Mouse (Mus musculus) kidney, adult 2 months (tissue): ENCODE measurements around the gene Srpk2. TPM values are rescaled to one million over a fixed set of nuclear protein-coding genes. Genes with fewer than 3 reads are reported as not detected.
"Not testable (repeated sequence)": the region's sequence is repeated elsewhere in the genome, so short reads cannot be mapped to it uniquely, and the experiment has no call there.

Experiments
- DNase-seq: peaks from one replicate; pipeline ENCODE4 v3.0.0; 2021
- H3K27ac ChIP-seq: fragments of 200-500 bp; 2 replicates; pipeline ENCODE4 v1.5.1; 2012; ENCODE audit warnings: low read depth, low read length, control low read depth, inconsistent platforms; ENCODE audit not compliant: insufficient read depth
- H3K27me3 ChIP-seq: fragments of 200-500 bp; replicated peaks from 2 replicates; pipeline ENCODE4 v1.6.1; 2012; ENCODE audit warnings: mild to moderate bottlenecking, moderate library complexity, low read length, inconsistent platforms; ENCODE audit not compliant: control insufficient read depth, insufficient read depth
- H3K36me3 ChIP-seq: fragments of 200-500 bp; 2 replicates; pipeline ENCODE4 v1.6.1; 2012; ENCODE audit warnings: mild to moderate bottlenecking, moderate library complexity, low read length, inconsistent platforms; ENCODE audit not compliant: control insufficient read depth, insufficient read depth
- H3K4me1 ChIP-seq: fragments of 200-500 bp; 2 replicates; pipeline ENCODE4 v1.6.1; 2011; ENCODE audit warnings: low read length; ENCODE audit not compliant: control insufficient read depth, insufficient read depth
- H3K4me3 ChIP-seq: fragments of 200-500 bp; 2 replicates; pipeline ENCODE4 v1.5.1; 2011; ENCODE audit warnings: mild to moderate bottlenecking, low read depth, low read length, control low read depth; ENCODE audit not compliant: insufficient read depth
- CTCF ChIP-seq: fragments of 200-500 bp; conservative IDR thresholded peaks from 2 replicates; pipeline ENCODE4 v1.5.1; 2011; ENCODE audit warnings: low read depth, mild to moderate bottlenecking, control low read depth, low read length, moderate library complexity, mixed read lengths; ENCODE audit not compliant: insufficient read depth, insufficient read length
- POLR2A ChIP-seq: fragments of 200-500 bp; IDR thresholded peaks from one replicate; pipeline ENCODE4 v1.6.1; 2011; ENCODE audit warnings: low read depth, low read length, control low read depth
- WGBS: fragments of 180-500 bp; shearing (Covaris S2); methylation state at CpG from one replicate; pipeline ENCODE4 v1.1.7; 2018; 5-methylcytosine and 5-hydroxymethylcytosine counted together
- polyA plus RNA-seq: library from polyadenylated mRNA; depleted of rRNA; stranded (reverse); fragments of >200 nt; gene quantifications from 2 replicates; pipeline ENCODE4 v1.2.3, GENCODE M21; 2012

Srpk2 gene
- polyA plus RNA-seq, 1 experiment, result 6.6 TPM

- no peak overlapping the region for H3K4me3 ChIP-seq
- no peaks in the 10 kb centered on the region for H3K36me3 ChIP-seq
- no peak for TF ChIP-seq POLR2A
- TF ChIP-seq CTCF, result no peak
- no peak for DNase-seq
- H3K27me3 ChIP-seq, result no peaks in the 10 kb centered on the region
- no peaks in the 10 kb centered on the region for H3K4me1 ChIP-seq
- H3K27ac ChIP-seq, result no peak overlapping the region
- 95% methylated on average over 3 of the region's 3 CpGs for WGBS
Observed at GRCm38 (mm10) chr5:23651786-23652185, 32.6 kb downstream of the Srpk2 start.

- H3K4me1 ChIP-seq, result no peaks in the 10 kb centered on the region
- no peak overlapping the region for H3K4me3 ChIP-seq
- no peak for DNase-seq
- H3K36me3 ChIP-seq, result no peaks in the 10 kb centered on the region
- no peak overlapping the region for H3K27ac ChIP-seq
- no peaks in the 10 kb centered on the region for H3K27me3 ChIP-seq
- TF ChIP-seq POLR2A (no peak), CTCF (no peak)
- WGBS, result 86% methylated on average over 3 of the region's 3 CpGs
Observed at GRCm38 (mm10) chr5:23650504-23650903, 33.9 kb downstream of the Srpk2 start.

- no peak overlapping the region for H3K27ac ChIP-seq
- H3K36me3 ChIP-seq, result no peaks in the 10 kb centered on the region
- H3K27me3 ChIP-seq, result no peaks in the 10 kb centered on the region
- H3K4me3 ChIP-seq, result no peak overlapping the region
- DNase-seq, result no peak
- TF ChIP-seq POLR2A (no peak), CTCF (no peak)
- H3K4me1 ChIP-seq, result no peaks in the 10 kb centered on the region
- WGBS, result 98% methylated on average over 2 of the region's 2 CpGs
Observed at GRCm38 (mm10) chr5:23649246-23649645, 35.2 kb downstream of the Srpk2 start.

GRCm38 (mm10) chr5:23645671-23646070, 38.7 kb downstream of the Srpk2 start:
- Histone ChIP-seq H3K27ac (no peak overlapping the region), H3K27me3 (no peaks in the 10 kb centered on the region), H3K36me3 (no peaks in the 10 kb centered on the region), H3K4me3 (no peak overlapping the region), H3K4me1 (no peaks in the 10 kb centered on the region)
- no peak for TF ChIP-seq POLR2A
- no peak for TF ChIP-seq CTCF
- 80% methylated on average over 3 of the region's 3 CpGs for WGBS
- no peak for DNase-seq

GRCm38 (mm10) chr5:23639193-23639592, 45.2 kb downstream of the Srpk2 start:
- H3K27me3 ChIP-seq, H3K4me3 ChIP-seq, DNase-seq, H3K27ac ChIP-seq, H3K4me1 ChIP-seq, H3K36me3 ChIP-seq: not testable (repeated sequence)

GRCm38 (mm10) chr5:23638023-23638422, 46.4 kb downstream of the Srpk2 start:
- no peak for TF ChIP-seq POLR2A
- TF ChIP-seq CTCF, result no peak
- Histone ChIP-seq H3K27ac (no peak overlapping the region), H3K4me3 (no peak overlapping the region), H3K27me3 (no peaks in the 10 kb centered on the region), H3K4me1 (no peaks in the 10 kb centered on the region), H3K36me3 (no peaks in the 10 kb centered on the region)
- no peak for DNase-seq
- WGBS, result 42% methylated on average over 4 of the region's 4 CpGs

GRCm38 (mm10) chr5:23637337-23637736, 47.1 kb downstream of the Srpk2 start:
- Histone ChIP-seq H3K4me1 (no peaks in the 10 kb centered on the region), H3K27me3 (no peaks in the 10 kb centered on the region), H3K27ac (no peak overlapping the region), H3K36me3 (no peaks in the 10 kb centered on the region), H3K4me3 (no peak overlapping the region)
- no peak for DNase-seq
- TF ChIP-seq CTCF (no peak), POLR2A (no peak)
- 74% methylated on average over 8 of the region's 8 CpGs for WGBS

GRCm38 (mm10) chr5:23631490-23631889, 52.9 kb downstream of the Srpk2 start:
- DNase-seq, result no peak
- Histone ChIP-seq H3K4me3 (no peak overlapping the region), H3K4me1 (no peaks in the 10 kb centered on the region), H3K27ac (no peak overlapping the region), H3K27me3 (no peaks in the 10 kb centered on the region), H3K36me3 (no peaks in the 10 kb centered on the region)
- WGBS, result 26% methylated on average over 1 of the region's 1 CpGs
- TF ChIP-seq CTCF, result no peak
- no peak for TF ChIP-seq POLR2A
